Mouse (Mus musculus): ENCODE data around the gene Sgo2a. TPM values are rescaled to one million over a fixed set of nuclear protein-coding genes. Genes with fewer than 3 reads are reported as not detected.
"Not testable (repeated sequence)": the region's sequence is repeated elsewhere in the genome, so short reads cannot be mapped to it uniquely, and the experiment has no call there.

Sgo2a gene
- polyA plus RNA-seq, 1 experiment from 2014 or later = 4.4 TPM

GRCm38 (mm10) chr1:58018856-58019255 lies 23.1 kb downstream of the Sgo2a start, which contains the start of gene Kctd18:
Gene Kctd18, minus strand, starts transcription at chr1:58018956.
- no peaks in the 10 kb centered on the region for H3K9me3 ChIP-seq (ENCODE audit: control insufficient read depth, low read length)
- whole genome bisulfite sequencing = 93% methylated on average over 7 of the region's 7 CpGs
- TF ChIP-seq EP300 (optimal IDR thresholded peaks at IDR 0.05) (no peak), CTCF (IDR thresholded peaks at IDR 0.05; ENCODE audit: low read depth) (no peak)
- H3K4me2 ChIP-seq (replicated peaks; ENCODE audit: low read depth) = no peak within 1 kb of the TSS
- H3K4me1 ChIP-seq (replicated peaks; ENCODE audit: control insufficient read depth, insufficient read depth) = no peaks in the 10 kb centered on the region
- H3K27me3 ChIP-seq (ENCODE audit: control insufficient read depth, insufficient read depth, low read length) = no peaks in the 10 kb centered on the region
- H3K4me3 ChIP-seq (ENCODE audit: low read depth, low read length) = no peak within 1 kb of the TSS
- no peak within 1 kb of the TSS for H3K27ac ChIP-seq (replicated peaks)
- DNase-seq (ENCODE audit: low spot score) = no peak
- no peak for ATAC-seq (ENCODE audit: low FRiP score, low TSS enrichment)
- H3K9ac ChIP-seq (ENCODE audit: low read length) = no peak within 1 kb of the TSS
- H3K36me3 ChIP-seq (ENCODE audit: control insufficient read depth, insufficient read depth, low read length) = peaks cover 6% of the 10 kb centered on the region

- 0 out of 2 replicates have a peak, but pooled peaks cover 4% of the 10 kb centered on the region for H3K4me1 ChIP-seq (replicated peaks; ENCODE audit: control insufficient read depth, insufficient read depth)
- H3K27ac ChIP-seq (replicated peaks) = no peak overlapping the region
- WGBS = 85% methylated on average over 7 of the region's 7 CpGs
- no peaks in the 10 kb centered on the region for H3K36me3 ChIP-seq (ENCODE audit: control insufficient read depth, insufficient read depth, low read length)
- no peak overlapping the region for H3K9ac ChIP-seq (ENCODE audit: low read length)
- ATAC-seq (ENCODE audit: low FRiP score, low TSS enrichment) (no peak), DNase-seq (ENCODE audit: low spot score) (no peak)
- TF ChIP-seq CTCF (IDR thresholded peaks at IDR 0.05; ENCODE audit: low read depth) = no peak
- no peak for TF ChIP-seq EP300 (optimal IDR thresholded peaks at IDR 0.05)
- no peaks in the 10 kb centered on the region for H3K27me3 ChIP-seq (ENCODE audit: control insufficient read depth, insufficient read depth, low read length)
- no peaks in the 10 kb centered on the region for H3K9me3 ChIP-seq (ENCODE audit: control insufficient read depth, low read length)
- no peak overlapping the region for H3K4me2 ChIP-seq (replicated peaks; ENCODE audit: low read depth)
- H3K4me3 ChIP-seq (ENCODE audit: low read depth, low read length) = no peak overlapping the region
These were observed 31.9 kb downstream of the Sgo2a start for GRCm38 (mm10) chr1:58027707-58028106.

- 14% methylated on average over 12 of the region's 12 CpGs for WGBS
- Histone ChIP-seq H3K4me1 (replicated peaks; ENCODE audit: control insufficient read depth, insufficient read depth) (0 out of 2 replicates have a peak, but pooled peaks cover 4% of the 10 kb centered on the region), H3K4me3 (ENCODE audit: low read depth, low read length) (peak within 1 kb of the TSS; percentile 33), H3K4me2 (replicated peaks; ENCODE audit: low read depth) (peak within 1 kb of the TSS; percentile 62), H3K27me3 (ENCODE audit: control insufficient read depth, insufficient read depth, low read length) (no peaks in the 10 kb centered on the region), H3K27ac (replicated peaks) (peak within 1 kb of the TSS; percentile 73), H3K9me3 (ENCODE audit: control insufficient read depth, low read length) (no peaks in the 10 kb centered on the region), H3K36me3 (ENCODE audit: control insufficient read depth, insufficient read depth, low read length) (no peaks in the 10 kb centered on the region), H3K9ac (ENCODE audit: low read length) (peak within 1 kb of the TSS; percentile 38)
- no peak for TF ChIP-seq CTCF (IDR thresholded peaks at IDR 0.05; ENCODE audit: low read depth)
- no peak for TF ChIP-seq EP300 (optimal IDR thresholded peaks at IDR 0.05)
- DNase-seq (ENCODE audit: low spot score) = peak; percentile 49
- ATAC-seq (ENCODE audit: low FRiP score, low TSS enrichment) = peak; percentile 85
These were observed 33.9 kb downstream of the Sgo2a start, which contains the start of gene Aox1 for GRCm38 (mm10) chr1:58029636-58030117. Gene Aox1, plus strand, starts transcription at chr1:58029931.

GRCm38 (mm10) chr1:58030156-58030871 lies 34.5 kb downstream of the Sgo2a start:
- DNase-seq (ENCODE audit: low spot score) (peak; percentile 15), ATAC-seq (ENCODE audit: low FRiP score, low TSS enrichment) (peak; percentile 13; the same call in 1 of the 2 replicates)
- Histone ChIP-seq H3K27me3 (ENCODE audit: control insufficient read depth, insufficient read depth, low read length) (no peaks in the 10 kb centered on the region), H3K36me3 (ENCODE audit: control insufficient read depth, insufficient read depth, low read length) (no peaks in the 10 kb centered on the region), H3K4me1 (replicated peaks; ENCODE audit: control insufficient read depth, insufficient read depth) (0 out of 2 replicates have a peak, but pooled peaks cover 4% of the 10 kb centered on the region), H3K27ac (replicated peaks) (peak overlapping the region; percentile 73), H3K9me3 (ENCODE audit: control insufficient read depth, low read length) (no peaks in the 10 kb centered on the region), H3K9ac (ENCODE audit: low read length) (peak overlapping the region; percentile 38), H3K4me2 (replicated peaks; ENCODE audit: low read depth) (peak overlapping the region; percentile 62), H3K4me3 (ENCODE audit: low read depth, low read length) (peak overlapping the region; percentile 33)
- TF ChIP-seq EP300 (optimal IDR thresholded peaks at IDR 0.05) = no peak
- no peak for TF ChIP-seq CTCF (IDR thresholded peaks at IDR 0.05; ENCODE audit: low read depth)
- 36% methylated on average over 13 of the region's 13 CpGs for WGBS

GRCm38 (mm10) chr1:58031160-58031769 lies 35.5 kb downstream of the Sgo2a start:
- 59% methylated on average over 10 of the region's 10 CpGs for WGBS
- H3K4me1 ChIP-seq (replicated peaks; ENCODE audit: control insufficient read depth, insufficient read depth) = 0 out of 2 replicates have a peak, but pooled peaks cover 4% of the 10 kb centered on the region
- no peak overlapping the region for H3K4me2 ChIP-seq (replicated peaks; ENCODE audit: low read depth)
- TF ChIP-seq EP300 (optimal IDR thresholded peaks at IDR 0.05) (no peak), CTCF (IDR thresholded peaks at IDR 0.05; ENCODE audit: low read depth) (peak; percentile 94)
- ATAC-seq (ENCODE audit: low FRiP score, low TSS enrichment) (peak; percentile 36), DNase-seq (ENCODE audit: low spot score) (peak; percentile 71)
- H3K27me3 ChIP-seq (ENCODE audit: control insufficient read depth, insufficient read depth, low read length) = no peaks in the 10 kb centered on the region
- H3K9me3 ChIP-seq (ENCODE audit: control insufficient read depth, low read length) = no peaks in the 10 kb centered on the region
- no peak overlapping the region for H3K27ac ChIP-seq (replicated peaks)
- no peak overlapping the region for H3K9ac ChIP-seq (ENCODE audit: low read length)
- H3K36me3 ChIP-seq (ENCODE audit: control insufficient read depth, insufficient read depth, low read length) = no peaks in the 10 kb centered on the region
- no peak overlapping the region for H3K4me3 ChIP-seq (ENCODE audit: low read depth, low read length)

- H3K4me2 ChIP-seq (replicated peaks; ENCODE audit: low read depth); H3K9ac ChIP-seq (ENCODE audit: low read length); ATAC-seq (ENCODE audit: low FRiP score, low TSS enrichment); H3K36me3 ChIP-seq (ENCODE audit: control insufficient read depth, insufficient read depth, low read length); H3K27ac ChIP-seq (replicated peaks); H3K4me1 ChIP-seq (replicated peaks; ENCODE audit: control insufficient read depth, insufficient read depth); DNase-seq (ENCODE audit: low spot score); H3K27me3 ChIP-seq (ENCODE audit: control insufficient read depth, insufficient read depth, low read length); H3K4me3 ChIP-seq (ENCODE audit: low read depth, low read length); H3K9me3 ChIP-seq (ENCODE audit: control insufficient read depth, low read length): not testable (repeated sequence)
- WGBS = 91% methylated on average over 9 of the region's 9 CpGs
These were observed 41.5 kb downstream of the Sgo2a start for GRCm38 (mm10) chr1:58037306-58037705.
